Mouse (Mus musculus): Measurements from ENCODE around the gene Tespa1.
"Not testable (repeated sequence)": the region's sequence is repeated elsewhere in the genome, so short reads cannot be mapped to it uniquely, and the experiment has no call there.

The Tespa1 gene

GRCm38 (mm10) chr10:130322637-130323036 is at the start of gene Tespa1:
Gene Tespa1 (plus strand): TSS chr10:130322870.
- DNase-seq (ENCODE audit: low spot score): no peak

- no peak for DNase-seq (ENCODE audit: low spot score)
Observed at GRCm38 (mm10) chr10:130275759-130276158, 46.9 kb upstream of the Tespa1 start.

- no peak for DNase-seq (ENCODE audit: low spot score)
Observed at GRCm38 (mm10) chr10:130276496-130276895, 46.2 kb upstream of the Tespa1 start.

- peak; percentile 86 for DNase-seq (ENCODE audit: low spot score)
Observed at GRCm38 (mm10) chr10:130280066-130280465, 42.6 kb upstream of the Tespa1 start, which contains the start of gene Neurod4. Gene Neurod4 (minus strand): TSS chr10:130280240.

GRCm38 (mm10) chr10:130281982-130282449 is 40.7 kb upstream of the Tespa1 start:
- DNase-seq (ENCODE audit: low spot score): peak; percentile 66

GRCm38 (mm10) chr10:130287201-130287600 is 35.5 kb upstream of the Tespa1 start:
- no peak for DNase-seq (ENCODE audit: low spot score)

- no peak for DNase-seq (ENCODE audit: low spot score)
Observed at GRCm38 (mm10) chr10:130288007-130288406, 34.7 kb upstream of the Tespa1 start.

GRCm38 (mm10) chr10:130293741-130294408 is 28.8 kb upstream of the Tespa1 start:
- DNase-seq (ENCODE audit: low spot score): peak; percentile 29

- peak; percentile 47 for DNase-seq (ENCODE audit: low spot score)
Observed at GRCm38 (mm10) chr10:130298748-130299147, 23.9 kb upstream of the Tespa1 start.

- not testable (repeated sequence) for DNase-seq (ENCODE audit: low spot score)
Observed at GRCm38 (mm10) chr10:130304138-130304537, 18.5 kb upstream of the Tespa1 start.

- no peak for DNase-seq (ENCODE audit: low spot score)
Observed at GRCm38 (mm10) chr10:130311534-130312227, 11.0 kb upstream of the Tespa1 start.

GRCm38 (mm10) chr10:130313531-130313930 is 9.1 kb upstream of the Tespa1 start:
- peak; percentile 38 for DNase-seq (ENCODE audit: low spot score)

GRCm38 (mm10) chr10:130314110-130314829 is 8.4 kb upstream of the Tespa1 start:
- no peak for DNase-seq (ENCODE audit: low spot score)

- DNase-seq (ENCODE audit: low spot score): no peak
Observed at GRCm38 (mm10) chr10:130315846-130316245, 6.8 kb upstream of the Tespa1 start.

- no peak for DNase-seq (ENCODE audit: low spot score)
Observed at GRCm38 (mm10) chr10:130318720-130319119, 4.0 kb upstream of the Tespa1 start.

GRCm38 (mm10) chr10:130320715-130321114 is 2.0 kb upstream of the Tespa1 start:
- no peak for DNase-seq (ENCODE audit: low spot score)

GRCm38 (mm10) chr10:130322062-130322461 is 608 bp upstream of the Tespa1 start:
- DNase-seq (ENCODE audit: low spot score): no peak

- DNase-seq (ENCODE audit: low spot score): no peak
Observed at GRCm38 (mm10) chr10:130324243-130324642, 1.6 kb downstream of the Tespa1 start.

GRCm38 (mm10) chr10:130330711-130331110 is 8.0 kb downstream of the Tespa1 start:
- DNase-seq (ENCODE audit: low spot score): no peak

- no peak for DNase-seq (ENCODE audit: low spot score)
Observed at GRCm38 (mm10) chr10:130336385-130336784, 13.7 kb downstream of the Tespa1 start.

- DNase-seq (ENCODE audit: low spot score): no peak
Observed at GRCm38 (mm10) chr10:130337581-130337980, 14.9 kb downstream of the Tespa1 start.

- DNase-seq (ENCODE audit: low spot score): not testable (repeated sequence)
Observed at GRCm38 (mm10) chr10:130340050-130340449, 17.4 kb downstream of the Tespa1 start.

- DNase-seq (ENCODE audit: low spot score): no peak
Observed at GRCm38 (mm10) chr10:130344056-130344455, 21.4 kb downstream of the Tespa1 start.

Measured in embryo, embryonic 10.5 days (tissue).